Comparison of ENCODE assay signal across 8 mouse cellular contexts in the genomic region with DNA sequence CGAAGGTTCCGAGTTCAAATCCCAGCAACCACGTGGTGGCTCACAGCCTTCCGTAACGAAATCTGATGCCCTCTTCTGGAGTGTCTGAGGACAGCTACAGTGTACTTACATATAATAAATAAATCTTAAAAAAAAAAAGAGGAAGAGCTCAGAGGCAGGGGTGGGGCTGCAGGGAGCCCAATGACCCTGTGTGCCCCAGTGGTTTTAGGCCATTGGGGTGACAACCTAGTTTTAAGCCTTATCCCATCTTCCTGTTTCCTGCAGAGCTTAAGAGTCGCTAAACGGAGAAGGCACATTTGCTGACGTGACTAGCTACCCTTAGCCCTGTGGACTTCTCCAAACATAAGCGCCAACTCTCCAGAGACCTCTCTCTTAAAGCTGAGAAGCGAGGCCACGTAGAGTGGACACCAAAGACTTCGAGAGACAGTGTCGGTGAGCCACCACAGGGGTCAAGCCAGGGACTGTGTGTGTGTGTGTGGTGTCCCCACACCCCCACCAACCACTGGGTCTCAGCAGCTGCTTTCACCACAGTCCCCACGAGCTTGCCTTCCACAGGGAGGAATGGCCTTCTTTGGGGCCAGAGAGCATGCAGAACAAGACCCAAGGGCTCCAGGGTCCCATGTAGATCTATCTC. TPM values are rescaled to one million over a fixed set of nuclear protein-coding genes. Genes with fewer than 3 reads are reported as not detected.
A peak's percentile ranks its signal among the peaks of the same experiment; 100 is the strongest.
DNase-seq lines count a peak whose midpoint lies in the region; ATAC-seq and TF ChIP-seq lines count a peak whose summit lies in the region.

No protein-coding gene starts in this region.

- no peak overlapping the region for H3K9ac ChIP-seq in embryonic facial prominence, embryonic 12.5 days
- H3K9ac ChIP-seq in intestine, embryonic 16.5 days (ENCODE audit: low read depth, low read length), result no peak overlapping the region
- H3K9ac ChIP-seq in neural tube, embryonic 12.5 days, result no peak overlapping the region

- intact Hi-C loops in left cerebral cortex, postnatal 4 days (cut with DNase I), result no loop called here

- no peak for TF ChIP-seq POLR2A in lung, adult 2 months (IDR thresholded peaks at IDR 0.05; ENCODE audit: borderline replicate concordance, extremely low read depth, low read depth, low read length)

- H3K36me3 ChIP-seq in embryonic facial prominence, embryonic 12.5 days, result no peaks in the 10 kb centered on the region
- no peaks in the 10 kb centered on the region for H3K36me3 ChIP-seq in intestine, embryonic 16.5 days (ENCODE audit: control insufficient read depth, insufficient read depth, low read length)
- H3K36me3 ChIP-seq in neural tube, embryonic 12.5 days, result no peaks in the 10 kb centered on the region

- H3K4me1 ChIP-seq in lung, adult 2 months (ENCODE audit: control insufficient read depth, insufficient read depth, low read length), result peaks cover 18% of the 10 kb centered on the region
- peaks cover 21% of the 10 kb centered on the region for H3K4me1 ChIP-seq in embryonic facial prominence, embryonic 12.5 days
- H3K4me1 ChIP-seq in intestine, embryonic 16.5 days (ENCODE audit: control insufficient read depth, insufficient read depth, low read length), result peaks cover 7% of the 10 kb centered on the region; the same call in 1 of the 2 replicates
- peaks cover 28% of the 10 kb centered on the region for H3K4me1 ChIP-seq in neural tube, embryonic 12.5 days

- H3K4me3 ChIP-seq in lung, adult 2 months (replicated peaks; ENCODE audit: extremely low read depth, low read depth, low read length), result peak overlapping the region; percentile 49
- H3K4me3 ChIP-seq in embryonic facial prominence, embryonic 12.5 days, result peak overlapping the region; percentile 64
- peak overlapping the region; percentile 68; the same call in 1 of the 2 replicates for H3K4me3 ChIP-seq in intestine, embryonic 16.5 days (ENCODE audit: low read length)
- H3K4me3 ChIP-seq in neural tube, embryonic 12.5 days, result no peak overlapping the region

- DNase-seq in lung, adult 2 months, result no peak
- no peak for DNase-seq in lung, postnatal 4 days
- DNase-seq in left cerebral cortex, postnatal 4 days, result no peak
- no peak for DNase-seq in left cerebral cortex, adult 8-10 months (ENCODE audit: low spot score in 2 of 2)
- DNase-seq in kidney, adult 11 months, result no peak

- no peak for TF ChIP-seq CTCF in lung, adult 2 months (IDR thresholded peaks at IDR 0.05; ENCODE audit: insufficient read depth, low read length)

- 51% methylated on average over 14 of the region's 14 CpGs for WGBS in lung, adult 2 months
- 76% methylated on average over 14 of the region's 14 CpGs for WGBS in embryonic facial prominence, embryonic 12.5 days
- 82% methylated on average over 14 of the region's 14 CpGs for WGBS in intestine, embryonic 16.5 days
- WGBS in neural tube, embryonic 12.5 days, result 87% methylated on average over 14 of the region's 14 CpGs

- no peak for ATAC-seq in embryonic facial prominence, embryonic 12.5 days (ENCODE audit: insufficient number of reproducible peaks, insufficient read depth, low FRiP score, low TSS enrichment)
- ATAC-seq in intestine, embryonic 16.5 days, result no peak
- ATAC-seq in neural tube, embryonic 12.5 days (ENCODE audit: low FRiP score, low read depth), result no peak

- peaks cover 56% of the 10 kb centered on the region for H3K27me3 ChIP-seq in embryonic facial prominence, embryonic 12.5 days
- H3K27me3 ChIP-seq in intestine, embryonic 16.5 days (replicated peaks; ENCODE audit: control insufficient read depth, insufficient read depth, low read length), result peaks cover 14% of the 10 kb centered on the region
- H3K27me3 ChIP-seq in neural tube, embryonic 12.5 days (replicated peaks), result peaks cover 48% of the 10 kb centered on the region

- H3K4me2 ChIP-seq in embryonic facial prominence, embryonic 12.5 days (replicated peaks), result peak overlapping the region; percentile 21
- H3K4me2 ChIP-seq in intestine, embryonic 16.5 days (ENCODE audit: low read depth, low read length), result peak overlapping the region; percentile 97; the same call in 1 of the 2 replicates
- H3K4me2 ChIP-seq in neural tube, embryonic 12.5 days (replicated peaks), result peak overlapping the region; percentile 91; the same call in 1 of the 2 replicates

- no peak overlapping the region for H3K27ac ChIP-seq in embryonic facial prominence, embryonic 12.5 days
- no peak overlapping the region for H3K27ac ChIP-seq in intestine, embryonic 16.5 days (ENCODE audit: low read length)
- no peak overlapping the region for H3K27ac ChIP-seq in neural tube, embryonic 12.5 days

- no peaks in the 10 kb centered on the region for H3K9me3 ChIP-seq in embryonic facial prominence, embryonic 12.5 days
- H3K9me3 ChIP-seq in intestine, embryonic 16.5 days (ENCODE audit: control insufficient read depth, low read length), result no peaks in the 10 kb centered on the region
- no peaks in the 10 kb centered on the region for H3K9me3 ChIP-seq in neural tube, embryonic 12.5 days

RNA-seq across cellular contexts. Expression of gene Fam78a, which starts 3.2 kb away (rescaled TPM):
- polyA plus RNA-seq in lung, adult 2 months (2012; rRNA removed), result 6.0 and 7.5 TPM in 2 replicates
- polyA plus RNA-seq in embryonic facial prominence, embryonic 12.5 days (2016; fragmentation: Nextera tagmentation; extraction: Ambion mirVana), result 2.6 and 3.2 TPM in 2 replicates
- polyA plus RNA-seq in intestine, embryonic 16.5 days (2015; fragmentation: Nextera tagmentation; extraction: Ambion mirVana), result 2.1 and 2.2 TPM in 2 replicates
- 2.2 and 2.9 TPM in 2 replicates for polyA plus RNA-seq in neural tube, embryonic 12.5 days (2016; fragmentation: Nextera tagmentation; extraction: Ambion mirVana)
- under 1 TPM; 0.70 to 0.92 TPM for total RNA-seq in left cerebral cortex, postnatal 4 days (2021)
- total RNA-seq in left cerebral cortex, adult 8-10 months (2022), result 10 to 100 TPM in 1 of 4 experiments, 1 to 10 TPM in 3; 6.9 to 15.6 (median 8.9) TPM

RNA-seq across cellular contexts. Expression of gene Plpp7, which starts 13.9 kb away (rescaled TPM):
- 8.0 and 9.5 TPM in 2 replicates for polyA plus RNA-seq in lung, adult 2 months (2012; rRNA removed)
- polyA plus RNA-seq in embryonic facial prominence, embryonic 12.5 days (2016; fragmentation: Nextera tagmentation; extraction: Ambion mirVana), result 7.0 and 7.3 TPM in 2 replicates
- 4.0 and 5.0 TPM in 2 replicates for polyA plus RNA-seq in intestine, embryonic 16.5 days (2015; fragmentation: Nextera tagmentation; extraction: Ambion mirVana)
- 13.7 and 14.9 TPM in 2 replicates for polyA plus RNA-seq in neural tube, embryonic 12.5 days (2016; fragmentation: Nextera tagmentation; extraction: Ambion mirVana)
- total RNA-seq in left cerebral cortex, postnatal 4 days (2021), result 10 to 100 TPM; 18.1 to 18.3 TPM
- 10 to 100 TPM; 26.8 to 31.7 (median 28.8) TPM for total RNA-seq in left cerebral cortex, adult 8-10 months (2022)

Comparison
In these comparisons a context has a peak if more than half of its experiments do, and no peak if none do; other contexts are left out.
1. H3K4me2 ChIP-seq: peak in every context shown above with its lines; median percentile 97 in intestine, embryonic 16.5 days; 91 in neural tube, embryonic 12.5 days; 21 in embryonic facial prominence, embryonic 12.5 days.